Mouse (Mus musculus) lung, embryonic 14.5 days (tissue): ENCODE data around the gene Rab3gap1. TPM values are rescaled to one million over a fixed set of nuclear protein-coding genes. Genes with fewer than 3 reads are reported as not detected.
"Not testable (repeated sequence)": the region's sequence is repeated elsewhere in the genome, so short reads cannot be mapped to it uniquely, and the experiment has no call there.

ENCODE experiments used
- ATAC-seq: fragments of 200-750 bp; cut with Nextera tagmentation; 2 replicates; pipeline ENCODE4 v1.8.0; 2017; ENCODE audit warnings: mild to moderate bottlenecking, moderate TSS enrichment, moderate library complexity; ENCODE audit not compliant: insufficient read depth
- DNase-seq: peaks from one replicate; pipeline ENCODE4 v3.0.0-alpha.2; 2015
- H3K27ac ChIP-seq: fragments of 300-500 bp; sonication (generic); 2 replicates; pipeline ENCODE4 v1.5.1; 2014; ENCODE audit warnings: low read depth, mild to moderate bottlenecking, moderate library complexity
- H3K27me3 ChIP-seq: fragments of 300-500 bp; sonication (generic); 2 replicates; pipeline ENCODE4 v1.6.1; 2014; ENCODE audit warnings: low read length, control low read depth; ENCODE audit not compliant: insufficient read depth
- H3K36me3 ChIP-seq: fragments of 300-500 bp; sonication (generic); 2 replicates; pipeline ENCODE4 v1.6.1; 2014; ENCODE audit warnings: control low read depth; ENCODE audit not compliant: insufficient read depth
- H3K4me1 ChIP-seq: fragments of 300-500 bp; sonication (generic); 2 replicates; pipeline ENCODE4 v1.6.1; 2014; ENCODE audit warnings: antibody characterized with exemption, control low read depth; ENCODE audit not compliant: insufficient read depth
- H3K4me2 ChIP-seq: fragments of 300-500 bp; sonication (generic); 2 replicates; pipeline ENCODE4 v1.6.1; 2014; ENCODE audit warnings: mild to moderate bottlenecking
- H3K4me3 ChIP-seq: fragments of 300-500 bp; sonication (generic); 2 replicates; pipeline ENCODE4 v1.5.1; 2014; ENCODE audit warnings: low read depth, low read length
- H3K9ac ChIP-seq: fragments of 300-500 bp; sonication (generic); 2 replicates; pipeline ENCODE4 v1.6.1; 2014
- H3K9me3 ChIP-seq: fragments of 300-500 bp; sonication (generic); 2 replicates; pipeline ENCODE4 v1.6.1; 2016; ENCODE audit warnings: low read depth, low read length, control low read depth
- CTCF ChIP-seq: IDR thresholded peaks from 2 replicates; pipeline ENCODE4 v1.5.1; 2016; ENCODE audit warnings: antibody characterized with exemption, low read depth
- WGBS: fragments of 180-500 bp; shearing (Covaris S2); extraction: QIAGEN DNeasy Blood & Tissue Kit; methylation state at CpG from one replicate; pipeline ENCODE4 v1.1.7; 2014; 5-methylcytosine and 5-hydroxymethylcytosine counted together
- polyA plus RNA-seq: library from polyadenylated mRNA; unstranded; fragments of >200 nt; fragmentation: Nextera tagmentation; extraction: Ambion mirVana; gene quantifications from 2 replicates; pipeline ENCODE4 v1.2.1, GENCODE M21; 2014

Rab3gap1 gene
- polyA plus RNA-seq, 1 experiment from 2014 or later: 24.4 TPM

- Histone ChIP-seq H3K9ac (no peak overlapping the region), H3K36me3 (peaks cover 16% of the 10 kb centered on the region), H3K4me2 (no peak overlapping the region), H3K4me1 (peaks cover 9% of the 10 kb centered on the region; the same call in 1 of the 2 replicates), H3K27me3 (no peaks in the 10 kb centered on the region), H3K27ac (no peak overlapping the region), H3K9me3 (no peaks in the 10 kb centered on the region), H3K4me3 (no peak overlapping the region)
- no peak for TF ChIP-seq CTCF
- no peak for ATAC-seq
- DNase-seq: peak; percentile 34
- WGBS: 79% methylated on average over 5 of the region's 5 CpGs
These were observed 80.2 kb downstream of the Rab3gap1 start for GRCm38 (mm10) chr1:127948748-127949147.

GRCm38 (mm10) chr1:127952276-127952675 lies 83.7 kb downstream of the Rab3gap1 start:
- 0 out of 2 replicates have a peak, but pooled peaks cover 7% of the 10 kb centered on the region for H3K36me3 ChIP-seq
- DNase-seq: no peak
- no peak overlapping the region for H3K4me2 ChIP-seq
- H3K4me3 ChIP-seq: no peak overlapping the region
- H3K9ac ChIP-seq: no peak overlapping the region
- H3K4me1 ChIP-seq: no peaks in the 10 kb centered on the region
- no peaks in the 10 kb centered on the region for H3K27me3 ChIP-seq
- no peaks in the 10 kb centered on the region for H3K9me3 ChIP-seq
- 86% methylated on average over 4 of the region's 4 CpGs for WGBS
- H3K27ac ChIP-seq: no peak overlapping the region
- no peak for ATAC-seq
- no peak for TF ChIP-seq CTCF

- ATAC-seq, H3K9me3 ChIP-seq, H3K27ac ChIP-seq, H3K4me1 ChIP-seq, H3K4me2 ChIP-seq, H3K4me3 ChIP-seq, H3K9ac ChIP-seq, DNase-seq, H3K27me3 ChIP-seq: not testable (repeated sequence)
- peaks cover 10% of the 10 kb centered on the region; the same call in 1 of the 2 replicates for H3K36me3 ChIP-seq
- WGBS: 79% methylated on average over 4 of the region's 4 CpGs
These were observed 85.6 kb downstream of the Rab3gap1 start for GRCm38 (mm10) chr1:127954198-127954597.

GRCm38 (mm10) chr1:127954800-127955199 lies 86.2 kb downstream of the Rab3gap1 start:
- H3K36me3 ChIP-seq: peaks cover 13% of the 10 kb centered on the region; the same call in 1 of the 2 replicates
- no peak for TF ChIP-seq CTCF
- H3K27me3 ChIP-seq: no peaks in the 10 kb centered on the region
- DNase-seq (no peak), ATAC-seq (no peak)
- no peak overlapping the region for H3K9ac ChIP-seq
- H3K4me2 ChIP-seq: no peak overlapping the region
- WGBS: 56% methylated on average over 4 of the region's 4 CpGs
- H3K4me1 ChIP-seq: no peaks in the 10 kb centered on the region
- H3K4me3 ChIP-seq: no peak overlapping the region
- no peaks in the 10 kb centered on the region for H3K9me3 ChIP-seq
- H3K27ac ChIP-seq: no peak overlapping the region

- 90% methylated on average over 1 of the region's 1 CpGs for WGBS
- no peak overlapping the region for H3K4me2 ChIP-seq
These were observed 88.0 kb downstream of the Rab3gap1 start for GRCm38 (mm10) chr1:127956524-127956923.

GRCm38 (mm10) chr1:127958801-127959200 lies 90.2 kb downstream of the Rab3gap1 start:
- Histone ChIP-seq H3K27me3 (no peaks in the 10 kb centered on the region), H3K9ac (no peak overlapping the region), H3K27ac (peak overlapping the region; percentile 68; the same call in 1 of the 2 replicates), H3K4me1 (no peaks in the 10 kb centered on the region), H3K4me2 (no peak overlapping the region), H3K9me3 (no peaks in the 10 kb centered on the region), H3K36me3 (peaks cover 8% of the 10 kb centered on the region; the same call in 1 of the 2 replicates), H3K4me3 (no peak overlapping the region)
- 37% methylated on average over 5 of the region's 5 CpGs for WGBS
- no peak for TF ChIP-seq CTCF
- DNase-seq (peak; percentile 44), ATAC-seq (peak; percentile 75)

More at GRCm38 (mm10) chr1:127956524-127956923, 88.0 kb downstream of the Rab3gap1 start:
- Histone ChIP-seq H3K9me3 (no peaks in the 10 kb centered on the region), H3K27me3 (no peaks in the 10 kb centered on the region), H3K9ac (no peak overlapping the region), H3K4me1 (no peaks in the 10 kb centered on the region), H3K36me3 (peaks cover 15% of the 10 kb centered on the region; the same call in 1 of the 2 replicates), H3K4me3 (no peak overlapping the region), H3K27ac (no peak overlapping the region)
- TF ChIP-seq CTCF: no peak
- no peak for DNase-seq
- ATAC-seq: no peak

GRCm38 (mm10) chr1:127959312-127959718 lies 90.7 kb downstream of the Rab3gap1 start:
- 32% methylated on average over 7 of the region's 7 CpGs for WGBS
- DNase-seq (peak; percentile 14), ATAC-seq (peak; percentile 36; the same call in 1 of the 2 replicates)
- Histone ChIP-seq H3K27me3 (no peaks in the 10 kb centered on the region), H3K4me2 (no peak overlapping the region), H3K36me3 (peaks cover 8% of the 10 kb centered on the region; the same call in 1 of the 2 replicates), H3K4me1 (no peaks in the 10 kb centered on the region), H3K4me3 (no peak overlapping the region), H3K27ac (peak overlapping the region; percentile 68; the same call in 1 of the 2 replicates), H3K9ac (no peak overlapping the region), H3K9me3 (no peaks in the 10 kb centered on the region)
- TF ChIP-seq CTCF: no peak
